Mouse (Mus musculus): ENCODE results near the gene Cox7b. TPM values are rescaled to one million over a fixed set of nuclear protein-coding genes. Genes with fewer than 3 reads are reported as not detected.
"Not testable (repeated sequence)": the region's sequence is repeated elsewhere in the genome, so short reads cannot be mapped to it uniquely, and the experiment has no call there.

The Cox7b gene
- total RNA-seq (2014; rRNA removed) (193 and 278 TPM in 2 replicates), polyA plus RNA-seq (2015; fragmentation: Nextera tagmentation; extraction: Ambion mirVana) (393 and 557 TPM in 2 replicates)

- WGBS: 27% methylated on average over 26 of the region's 26 CpGs
- no peak for TF ChIP-seq CTCF (IDR thresholded peaks at IDR 0.05; ENCODE audit: low read depth)
- Histone ChIP-seq H3K9ac (peak within 1 kb of the TSS; percentile 73), H3K4me1 (ENCODE audit: insufficient read depth) (no peaks in the 10 kb centered on the region), H3K4me2 (ENCODE audit: low read depth) (peak within 1 kb of the TSS; percentile 47), H3K36me3 (ENCODE audit: insufficient read depth) (no peaks in the 10 kb centered on the region), H3K27me3 (ENCODE audit: insufficient read depth, low read length) (no peaks in the 10 kb centered on the region), H3K9me3 (ENCODE audit: low read length) (no peaks in the 10 kb centered on the region), H3K27ac (ENCODE audit: low read depth, low read length) (peak within 1 kb of the TSS; percentile 90), H3K4me3 (ENCODE audit: low read depth, low read length) (peak within 1 kb of the TSS; percentile 53)
- ATAC-seq (peak; percentile 74), DNase-seq (peak; percentile 90)
Measured at GRCm38 (mm10) chrX:106015571-106016322, at the start of gene Cox7b. TSS of gene Cox7b (plus strand) at chrX:106015700.

GRCm38 (mm10) chrX:106001605-106002004 is 13.9 kb upstream of the Cox7b start:
- Histone ChIP-seq H3K27ac (ENCODE audit: low read depth, low read length) (no peak overlapping the region), H3K27me3 (ENCODE audit: insufficient read depth, low read length) (no peaks in the 10 kb centered on the region), H3K9me3 (ENCODE audit: low read length) (no peaks in the 10 kb centered on the region), H3K4me3 (ENCODE audit: low read depth, low read length) (no peak overlapping the region), H3K9ac (no peak overlapping the region), H3K4me2 (ENCODE audit: low read depth) (no peak overlapping the region), H3K4me1 (ENCODE audit: insufficient read depth) (no peaks in the 10 kb centered on the region), H3K36me3 (ENCODE audit: insufficient read depth) (no peaks in the 10 kb centered on the region)
- DNase-seq (peak; percentile 14), ATAC-seq (peak; percentile 84)
- 51% methylated on average over 1 of the region's 1 CpGs for WGBS
- TF ChIP-seq CTCF (IDR thresholded peaks at IDR 0.05; ENCODE audit: low read depth): no peak

GRCm38 (mm10) chrX:106010762-106011161 is 4.7 kb upstream of the Cox7b start:
- DNase-seq: no peak
- H3K9ac ChIP-seq: no peak overlapping the region; the same call in 1 of the 2 replicates
- H3K27me3 ChIP-seq (ENCODE audit: insufficient read depth, low read length): no peaks in the 10 kb centered on the region
- WGBS: 22% methylated on average over 3 of the region's 3 CpGs
- peak overlapping the region; percentile 52 for H3K4me2 ChIP-seq (ENCODE audit: low read depth)
- H3K36me3 ChIP-seq (ENCODE audit: insufficient read depth): no peaks in the 10 kb centered on the region
- H3K4me1 ChIP-seq (ENCODE audit: insufficient read depth): no peaks in the 10 kb centered on the region
- TF ChIP-seq CTCF (IDR thresholded peaks at IDR 0.05; ENCODE audit: low read depth): no peak
- ATAC-seq: no peak
- peak overlapping the region; percentile 56 for H3K4me3 ChIP-seq (ENCODE audit: low read depth, low read length)
- H3K27ac ChIP-seq (ENCODE audit: low read depth, low read length): no peak overlapping the region
- no peaks in the 10 kb centered on the region for H3K9me3 ChIP-seq (ENCODE audit: low read length)

- H3K9me3 ChIP-seq (ENCODE audit: low read length): no peaks in the 10 kb centered on the region
- no peaks in the 10 kb centered on the region for H3K4me1 ChIP-seq (ENCODE audit: insufficient read depth)
- H3K27ac ChIP-seq (ENCODE audit: low read depth, low read length): peak within 1 kb of the TSS; percentile 85
- H3K4me3 ChIP-seq (ENCODE audit: low read depth, low read length): peak within 1 kb of the TSS; percentile 56
- DNase-seq: peak; percentile 86
- 30% methylated on average over 45 of the region's 45 CpGs for WGBS
- H3K9ac ChIP-seq: peak within 1 kb of the TSS; percentile 45
- peak; percentile 88 for ATAC-seq
- no peaks in the 10 kb centered on the region for H3K27me3 ChIP-seq (ENCODE audit: insufficient read depth, low read length)
- no peaks in the 10 kb centered on the region for H3K36me3 ChIP-seq (ENCODE audit: insufficient read depth)
- H3K4me2 ChIP-seq (ENCODE audit: low read depth): peak within 1 kb of the TSS; percentile 55
- no peak for TF ChIP-seq CTCF (IDR thresholded peaks at IDR 0.05; ENCODE audit: low read depth)
Measured at GRCm38 (mm10) chrX:106011465-106012159, 3.9 kb upstream of the Cox7b start, which contains the start of gene Magt1. TSS of gene Magt1 (minus strand) at chrX:106011906.

GRCm38 (mm10) chrX:106012559-106012958 is 2.9 kb upstream of the Cox7b start:
- Histone ChIP-seq H3K9ac (no peak overlapping the region), H3K27me3 (ENCODE audit: insufficient read depth, low read length) (no peaks in the 10 kb centered on the region), H3K27ac (ENCODE audit: low read depth, low read length) (peak overlapping the region; percentile 85), H3K36me3 (ENCODE audit: insufficient read depth) (no peaks in the 10 kb centered on the region), H3K4me1 (ENCODE audit: insufficient read depth) (no peaks in the 10 kb centered on the region), H3K4me2 (ENCODE audit: low read depth) (peak overlapping the region; percentile 55), H3K9me3 (ENCODE audit: low read length) (no peaks in the 10 kb centered on the region), H3K4me3 (ENCODE audit: low read depth, low read length) (peak overlapping the region; percentile 56)
- DNase-seq (no peak), ATAC-seq (no peak)
- no peak for TF ChIP-seq CTCF (IDR thresholded peaks at IDR 0.05; ENCODE audit: low read depth)
- WGBS: 81% methylated on average over 3 of the region's 3 CpGs

- Histone ChIP-seq H3K36me3 (ENCODE audit: insufficient read depth) (no peaks in the 10 kb centered on the region), H3K27ac (ENCODE audit: low read depth, low read length) (no peak overlapping the region), H3K27me3 (ENCODE audit: insufficient read depth, low read length) (no peaks in the 10 kb centered on the region), H3K9ac (no peak overlapping the region), H3K4me3 (ENCODE audit: low read depth, low read length) (no peak overlapping the region), H3K9me3 (ENCODE audit: low read length) (no peaks in the 10 kb centered on the region), H3K4me1 (ENCODE audit: insufficient read depth) (no peaks in the 10 kb centered on the region), H3K4me2 (ENCODE audit: low read depth) (no peak overlapping the region)
- DNase-seq (peak; percentile 70), ATAC-seq (no peak)
- peak; percentile 70 for TF ChIP-seq CTCF (IDR thresholded peaks at IDR 0.05; ENCODE audit: low read depth)
- WGBS: 29% methylated on average over 2 of the region's 2 CpGs
Measured at GRCm38 (mm10) chrX:106013217-106013616, 2.3 kb upstream of the Cox7b start.

- not testable (repeated sequence) for ATAC-seq; H3K27ac ChIP-seq (ENCODE audit: low read depth, low read length); H3K4me2 ChIP-seq (ENCODE audit: low read depth); H3K9ac ChIP-seq; DNase-seq; H3K27me3 ChIP-seq (ENCODE audit: insufficient read depth, low read length); H3K4me1 ChIP-seq (ENCODE audit: insufficient read depth); H3K9me3 ChIP-seq (ENCODE audit: low read length); H3K36me3 ChIP-seq (ENCODE audit: insufficient read depth); H3K4me3 ChIP-seq (ENCODE audit: low read depth, low read length)
- 73% methylated on average over 2 of the region's 2 CpGs for WGBS
Measured at GRCm38 (mm10) chrX:106014741-106015377, 641 bp upstream of the Cox7b start.

Measured in forebrain, postnatal 0 days (tissue).